Mouse (Mus musculus): ENCODE data around the gene Crybb2.

The Crybb2 gene

DNA sequence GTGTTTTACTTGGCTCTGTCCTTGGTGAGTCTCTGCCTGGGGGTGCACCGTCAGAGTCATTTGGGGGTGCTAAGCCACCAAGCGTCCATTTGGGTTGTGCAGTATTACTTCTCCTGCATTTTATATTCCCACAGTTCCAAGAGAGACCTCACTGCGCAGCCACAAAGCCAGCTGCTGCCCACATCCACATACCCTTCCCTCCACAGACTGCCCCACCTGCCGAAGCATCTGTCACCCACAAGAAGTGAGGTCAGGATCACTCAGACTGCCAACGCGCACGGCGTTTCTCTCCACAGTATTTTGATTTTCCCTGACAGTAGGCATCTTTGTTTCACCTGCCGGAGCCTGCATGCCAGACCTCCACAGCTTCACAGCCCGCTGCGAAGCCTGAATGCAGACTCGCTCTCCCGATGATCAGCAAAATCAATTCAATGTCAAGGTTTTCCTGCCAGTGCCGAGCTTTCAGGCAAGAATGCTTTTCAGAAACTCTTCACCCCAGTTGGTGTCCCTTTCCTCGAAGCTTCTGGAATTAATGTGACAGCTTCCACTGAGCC, 38.6 kb downstream of the Crybb2 start:
- no peak for DNase-seq (ENCODE audit: low read depth, low spot score)

DNA sequence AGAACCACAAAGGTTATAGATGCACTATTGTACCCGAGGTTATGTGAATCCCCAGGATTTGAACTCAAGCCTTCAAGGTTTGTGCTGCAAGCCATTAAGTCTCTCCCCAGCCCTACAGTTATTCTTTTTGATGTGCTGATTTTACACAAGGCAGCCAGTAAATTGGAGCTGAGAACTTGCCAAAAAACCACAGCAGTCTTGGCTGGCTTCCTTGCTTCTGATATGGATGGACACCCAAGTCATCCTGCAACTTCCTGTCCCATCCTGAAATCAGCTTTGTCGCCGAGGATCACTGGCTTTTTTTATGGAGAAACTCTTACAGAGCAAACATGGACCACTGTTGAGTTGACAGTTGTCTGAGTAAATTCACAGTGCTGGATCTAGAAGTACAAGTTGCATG, 39.8 kb downstream of the Crybb2 start:
- DNase-seq (ENCODE audit: low read depth, low spot score): no peak

DNA sequence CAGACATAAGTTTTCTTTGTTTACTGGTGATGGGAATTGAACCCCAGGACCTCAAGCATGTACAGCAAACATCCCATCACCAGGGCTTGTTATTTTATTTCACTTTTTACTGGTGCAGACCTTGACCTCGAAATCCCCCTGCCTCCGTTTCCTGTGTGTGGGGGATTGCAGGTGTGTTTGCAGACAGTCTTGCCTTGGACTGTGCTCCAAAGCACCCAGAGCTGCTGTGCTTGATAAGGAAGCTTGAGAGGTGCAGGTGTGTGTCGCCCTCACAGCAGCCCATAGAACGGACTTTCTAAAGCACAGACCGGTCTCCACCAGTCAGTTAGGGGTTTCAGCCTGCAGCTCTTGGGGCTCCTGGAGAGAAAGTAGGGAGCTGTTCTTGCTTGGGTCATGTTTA, 43.2 kb downstream of the Crybb2 start:
- DNase-seq (ENCODE audit: low read depth, low spot score): no peak

DNA sequence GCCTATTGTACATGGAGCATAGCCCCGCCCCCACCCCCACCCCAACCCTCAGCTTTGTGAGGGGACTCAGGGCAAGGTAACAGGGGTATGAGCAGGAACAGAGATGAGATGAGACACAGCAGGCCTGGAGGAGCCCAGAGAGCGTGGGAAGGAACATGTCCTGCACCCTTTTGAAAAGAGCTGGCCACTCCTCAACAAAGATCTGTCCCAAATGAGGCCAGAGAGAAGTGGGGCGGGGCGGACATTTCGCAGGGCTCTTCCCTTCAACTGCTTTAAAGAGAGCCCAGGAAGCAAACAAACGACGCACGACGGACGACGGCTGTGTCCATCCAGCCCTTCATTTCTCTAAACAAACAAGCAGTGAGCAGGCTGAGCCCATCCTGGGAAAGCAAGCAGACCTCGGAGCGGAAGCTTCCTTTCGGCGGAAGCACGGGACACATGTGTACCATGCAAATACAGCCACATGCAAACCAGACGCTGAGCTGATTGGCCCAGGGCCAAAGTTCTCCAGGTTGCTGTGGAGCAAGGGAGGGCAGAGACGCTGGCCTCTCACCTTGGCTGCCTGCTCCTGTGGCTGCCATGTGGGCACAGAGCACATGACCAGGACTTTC, 45.7 kb downstream of the Crybb2 start:
- DNase-seq (ENCODE audit: low read depth, low spot score): no peak

DNA sequence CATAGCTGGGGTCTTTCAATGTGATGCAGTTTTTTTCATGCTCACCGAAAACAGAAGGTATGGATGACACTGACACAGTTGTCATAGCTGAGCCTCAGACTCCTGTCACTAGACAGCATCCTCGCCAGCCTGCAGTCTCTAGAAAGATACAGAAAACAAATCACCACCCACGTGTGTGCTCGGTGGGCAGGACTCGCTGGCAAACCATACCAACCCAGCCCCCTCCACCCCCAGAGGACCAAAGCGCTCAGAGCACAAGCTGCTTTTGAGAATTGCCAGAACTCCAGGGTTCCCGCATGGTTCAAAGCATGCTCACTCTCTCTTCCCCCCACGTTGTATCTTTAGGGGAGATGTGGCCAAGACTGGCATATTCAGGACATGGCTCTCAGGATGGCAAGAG, 51.7 kb downstream of the Crybb2 start:
- no peak for DNase-seq (ENCODE audit: low read depth, low spot score)

DNA sequence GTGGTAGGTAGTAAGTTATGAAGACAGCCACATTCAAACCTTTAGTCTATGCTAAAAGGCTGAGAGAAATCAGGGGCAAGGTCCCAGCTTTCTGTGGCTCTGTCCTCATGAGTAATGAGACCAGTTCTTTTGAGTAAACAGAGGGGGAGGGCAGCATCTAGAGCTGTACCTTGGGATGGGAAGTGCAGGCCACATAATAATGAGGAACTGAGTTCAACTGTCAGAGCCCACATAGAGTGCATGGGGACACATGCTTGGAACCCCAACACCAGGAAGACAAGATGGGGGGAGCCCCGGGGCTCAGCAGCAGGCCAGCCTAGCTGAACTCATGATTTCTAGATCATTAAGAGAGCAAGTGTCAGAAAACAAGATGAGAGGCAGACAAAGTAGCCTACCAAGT, 52.9 kb downstream of the Crybb2 start:
- no peak for DNase-seq (ENCODE audit: low read depth, low spot score)

DNA sequence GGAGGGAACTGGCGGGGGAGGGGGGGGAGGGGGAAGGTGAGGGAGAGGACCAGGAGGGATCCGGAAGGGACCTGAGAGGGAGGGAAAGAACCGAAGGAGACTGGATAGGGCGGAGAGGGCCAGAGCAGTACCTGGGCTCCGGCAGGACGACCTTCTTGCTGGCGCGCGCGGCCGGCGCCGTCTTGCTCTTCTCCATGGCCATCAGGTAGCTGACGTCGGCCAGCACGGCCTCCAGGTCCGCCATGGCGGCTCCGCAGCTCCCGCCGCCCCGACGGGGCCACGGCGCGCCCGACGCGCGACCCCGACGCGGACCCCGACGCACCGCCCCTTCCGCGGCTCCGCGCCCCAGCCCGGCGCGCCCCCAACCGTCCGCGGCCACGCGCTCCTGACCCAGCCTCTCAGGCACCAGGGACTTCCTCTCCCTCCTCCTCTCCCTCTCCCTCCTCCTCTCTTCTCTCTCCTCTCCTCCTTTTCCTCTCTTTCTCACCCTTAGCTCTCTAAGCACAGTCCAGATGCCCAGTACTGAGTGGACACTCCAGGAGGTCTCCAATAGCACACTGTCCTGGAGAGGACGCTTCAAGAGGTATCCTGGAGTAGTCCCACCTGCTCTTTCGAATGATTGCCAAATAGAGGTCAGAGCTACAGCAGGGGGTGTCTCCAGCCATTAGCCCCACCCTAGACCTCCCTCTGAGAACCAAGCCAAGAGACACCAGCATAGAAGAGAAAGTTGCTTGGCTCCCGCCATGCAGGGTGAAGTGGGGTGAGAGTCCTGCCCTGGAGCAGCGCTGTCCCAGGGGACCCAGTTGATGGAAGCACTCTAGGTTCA, 54.5 kb downstream of the Crybb2 start, which contains the start of gene Grk3:
Gene Grk3 (minus strand): TSS at position 556 of the 826 bp plus-strand sequence.
- DNase-seq (ENCODE audit: low read depth, low spot score): no peak

DNA sequence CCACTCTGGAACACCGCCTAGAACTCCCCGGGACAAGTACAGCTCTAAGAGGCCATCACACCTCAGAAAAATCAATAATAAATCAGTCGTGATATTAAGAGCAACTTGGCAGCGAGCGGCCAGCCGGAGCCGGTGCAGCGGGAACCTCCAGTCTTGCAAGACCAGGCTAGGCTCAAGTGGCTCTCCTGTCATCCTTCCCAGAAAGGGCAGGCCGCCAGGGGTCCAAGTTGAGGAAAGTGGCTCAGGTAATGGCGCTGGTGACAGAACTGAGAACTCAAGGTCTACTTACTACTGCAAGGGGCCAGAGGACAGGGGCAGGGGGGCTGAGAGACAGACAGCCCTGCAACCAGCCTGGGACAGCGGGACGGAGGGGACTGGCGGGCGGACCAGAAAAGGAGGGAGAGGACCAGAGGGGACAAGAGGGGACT, 55.1 kb downstream of the Crybb2 start:
- DNase-seq (ENCODE audit: low read depth, low spot score): no peak

DNA sequence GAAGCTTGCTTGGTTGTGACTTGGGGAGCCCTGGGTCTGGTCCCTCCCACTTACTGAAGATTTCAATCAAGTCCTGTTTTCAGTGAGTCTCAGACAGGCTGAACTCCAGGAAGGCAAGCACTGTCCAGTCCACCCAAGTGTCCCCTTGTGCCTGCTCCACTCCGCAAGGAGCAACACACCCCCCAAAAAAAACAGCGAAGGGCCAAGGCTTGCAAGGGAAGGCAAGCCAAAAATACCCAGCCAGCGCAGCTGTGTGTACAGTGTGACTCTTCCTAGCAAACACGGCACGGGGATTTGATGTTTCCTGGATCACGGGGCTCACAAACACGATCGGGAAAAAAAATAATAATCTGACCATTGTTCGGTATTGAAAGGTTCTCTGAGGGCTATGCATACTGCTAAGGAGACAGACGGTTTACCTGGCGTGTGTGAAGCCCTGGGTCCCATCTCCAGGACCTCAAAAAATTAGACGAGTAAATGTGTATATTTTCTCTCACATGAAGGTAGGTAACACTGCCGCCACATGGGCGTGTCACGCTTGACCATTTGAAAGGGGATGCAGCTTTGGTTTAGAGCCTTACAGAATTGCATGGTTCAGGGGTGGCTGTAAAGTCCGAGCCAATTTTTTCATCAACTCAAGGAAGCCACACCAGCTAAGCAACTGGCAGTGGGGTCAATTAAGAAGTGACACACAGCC, 55.7 kb downstream of the Crybb2 start:
- DNase-seq (ENCODE audit: low read depth, low spot score): no peak

DNA sequence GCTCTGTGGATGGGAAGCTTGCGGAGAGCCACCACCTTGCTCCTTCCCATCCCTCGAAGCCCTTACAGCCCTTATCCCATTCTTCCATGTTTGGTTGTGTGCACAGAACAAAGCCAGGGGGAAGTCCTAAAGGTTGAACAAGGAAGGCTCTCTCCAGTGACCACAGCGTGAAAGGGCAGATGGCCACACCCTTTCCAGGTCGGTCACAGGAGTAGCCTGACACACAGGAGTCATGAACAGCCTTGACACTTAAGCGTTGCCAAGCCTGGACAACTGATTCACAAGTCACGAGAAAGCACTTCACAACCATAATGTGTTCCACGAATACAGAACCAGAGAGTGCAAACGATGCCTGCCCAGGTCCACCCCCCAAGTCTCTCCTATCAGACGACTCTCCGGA, 58.0 kb downstream of the Crybb2 start:
- DNase-seq (ENCODE audit: low read depth, low spot score): no peak

DNA sequence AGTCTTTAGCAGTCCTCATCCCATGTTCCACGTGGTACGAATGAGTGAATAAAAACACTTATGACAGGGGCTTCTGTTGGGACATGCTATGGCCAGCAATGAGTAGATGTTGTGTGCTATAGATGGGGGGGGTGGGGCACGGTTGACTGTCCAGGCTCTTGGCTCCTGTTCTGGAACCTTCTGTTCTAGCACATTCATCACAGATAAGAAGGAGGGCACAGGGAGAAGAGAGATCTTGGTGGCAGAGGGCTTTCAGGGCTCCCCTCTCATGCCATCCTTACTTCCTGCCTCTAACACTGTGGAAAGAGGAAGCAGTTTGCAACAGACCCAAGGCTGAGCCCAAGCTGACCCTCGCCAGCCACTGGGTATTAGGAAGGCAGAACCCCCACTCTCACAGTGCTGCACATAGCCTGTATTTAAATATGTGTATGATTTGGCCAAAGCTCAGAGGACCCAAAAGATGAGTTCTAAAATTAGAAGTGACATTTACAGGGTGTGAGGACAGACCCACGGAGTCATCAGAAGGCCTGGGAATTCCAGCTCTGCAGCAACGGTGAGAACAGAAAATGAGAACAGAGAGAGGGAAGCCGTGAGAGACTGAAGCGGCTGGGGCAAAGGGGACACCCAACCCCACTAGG, 60.6 kb downstream of the Crybb2 start:
- DNase-seq (ENCODE audit: low read depth, low spot score): no peak

DNA sequence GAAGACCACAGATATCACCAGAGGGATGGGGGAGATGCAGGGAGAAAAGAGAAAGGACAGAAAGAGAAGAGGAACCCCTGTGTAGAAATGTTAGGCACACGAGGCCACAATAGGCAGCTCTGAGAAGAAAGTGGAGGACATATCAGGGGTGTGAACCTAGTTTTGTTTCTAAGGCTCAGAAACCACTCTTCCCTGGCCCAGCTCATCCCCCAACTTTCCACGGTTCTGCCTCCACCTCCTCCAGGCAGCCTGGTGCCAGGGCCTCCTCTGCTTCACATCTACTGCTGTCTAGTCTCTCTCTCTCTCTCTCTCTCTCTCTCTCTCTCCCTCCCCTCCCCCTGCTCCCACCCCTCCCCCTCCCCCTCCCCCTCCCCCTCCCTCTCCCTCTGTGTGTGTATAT, 61.4 kb downstream of the Crybb2 start:
- DNase-seq (ENCODE audit: low read depth, low spot score): no peak
